Mouse (Mus musculus) neural tube, embryonic 13.5 days (tissue): ENCODE measurements at regions not wholly inside any gene's neighbourhood (a gene's known extent, or its start where the extent isn't known, plus 50 kb on each side); places are given as distances from the start of the nearest gene placed in this dataset.

Experiments used
- ATAC-seq: fragments of 200-750 bp; cut with Nextera tagmentation; 2 replicates; pipeline ENCODE4 v1.8.0; 2017; ENCODE audit warnings: low read depth, mild to moderate bottlenecking, moderate TSS enrichment, moderate library complexity
- H3K27ac ChIP-seq: fragments of 300-500 bp; sonication (generic); replicated peaks from 2 replicates; pipeline ENCODE4 v1.5.1; 2015; ENCODE audit warnings: moderate library complexity, mild to moderate bottlenecking, inconsistent platforms
- H3K27me3 ChIP-seq: fragments of 300-500 bp; sonication (generic); 2 replicates; pipeline ENCODE4 v1.6.1; 2015; ENCODE audit warnings: mild to moderate bottlenecking, inconsistent platforms
- H3K36me3 ChIP-seq: fragments of 300-500 bp; sonication (generic); 2 replicates; pipeline ENCODE4 v1.6.1; 2015; ENCODE audit warnings: mild to moderate bottlenecking, inconsistent platforms
- H3K4me1 ChIP-seq: fragments of 300-500 bp; sonication (generic); replicated peaks from 2 replicates; pipeline ENCODE4 v1.6.1; 2015; ENCODE audit warnings: inconsistent platforms
- H3K4me2 ChIP-seq: fragments of 300-500 bp; sonication (generic); 2 replicates; pipeline ENCODE4 v1.6.1; 2015; ENCODE audit warnings: inconsistent platforms, mild to moderate bottlenecking, moderate library complexity
- H3K4me3 ChIP-seq: fragments of 300-500 bp; sonication (generic); 2 replicates; pipeline ENCODE4 v1.5.1; 2015; ENCODE audit warnings: mild to moderate bottlenecking, inconsistent platforms
- H3K9ac ChIP-seq: fragments of 300-500 bp; sonication (generic); 2 replicates; pipeline ENCODE4 v1.6.1; 2015; ENCODE audit warnings: moderate library complexity, mild to moderate bottlenecking, inconsistent platforms
- H3K9me3 ChIP-seq: fragments of 300-500 bp; sonication (generic); 2 replicates; pipeline ENCODE4 v1.6.1; 2016; ENCODE audit warnings: inconsistent platforms
- WGBS: fragments of 180-500 bp; shearing (Covaris S2); methylation state at CpG from one replicate; pipeline ENCODE4 v1.1.7; 2015; 5-methylcytosine and 5-hydroxymethylcytosine counted together

GRCm38 (mm10) chr11:39733434-39734076 is 961.4 kb downstream of the Mat2b start:
- ATAC-seq: no peak
- Histone ChIP-seq H3K9ac (no peak overlapping the region), H3K4me3 (no peak overlapping the region), H3K27me3 (no peaks in the 10 kb centered on the region), H3K36me3 (no peaks in the 10 kb centered on the region), H3K27ac (no peak overlapping the region), H3K9me3 (no peaks in the 10 kb centered on the region), H3K4me2 (no peak overlapping the region), H3K4me1 (no peaks in the 10 kb centered on the region)
- WGBS: 86% methylated on average over 15 of the region's 15 CpGs

GRCm38 (mm10) chr11:39723621-39724020 is 971.4 kb downstream of the Mat2b start:
- Histone ChIP-seq H3K9ac (no peak overlapping the region), H3K27me3 (no peaks in the 10 kb centered on the region), H3K9me3 (no peaks in the 10 kb centered on the region), H3K4me1 (no peaks in the 10 kb centered on the region), H3K4me3 (no peak overlapping the region), H3K4me2 (no peak overlapping the region), H3K36me3 (no peaks in the 10 kb centered on the region), H3K27ac (no peak overlapping the region)
- ATAC-seq: no peak

- no peak overlapping the region for H3K27ac ChIP-seq
- H3K4me3 ChIP-seq: no peak overlapping the region
- no peaks in the 10 kb centered on the region for H3K27me3 ChIP-seq
- no peak overlapping the region for H3K4me2 ChIP-seq
- 72% methylated on average over 2 of the region's 2 CpGs for WGBS
- H3K36me3 ChIP-seq: no peaks in the 10 kb centered on the region
- no peaks in the 10 kb centered on the region for H3K4me1 ChIP-seq
- no peak for ATAC-seq
- H3K9me3 ChIP-seq: no peaks in the 10 kb centered on the region
- H3K9ac ChIP-seq: no peak overlapping the region
These were observed 1016.5 kb downstream of the Mat2b start for GRCm38 (mm10) chr11:39678521-39678920.

GRCm38 (mm10) chr11:39653595-39653994 is 1041.4 kb downstream of the Mat2b start:
- H3K9me3 ChIP-seq: no peaks in the 10 kb centered on the region
- ATAC-seq: peak; percentile 65
- no peaks in the 10 kb centered on the region for H3K27me3 ChIP-seq
- 34% methylated on average over 5 of the region's 5 CpGs for WGBS
- no peaks in the 10 kb centered on the region for H3K36me3 ChIP-seq
- no peak overlapping the region for H3K4me2 ChIP-seq
- H3K4me1 ChIP-seq: peaks cover 6% of the 10 kb centered on the region
- no peak overlapping the region for H3K4me3 ChIP-seq
- H3K9ac ChIP-seq: no peak overlapping the region
- 0 out of 2 replicates have a peak overlapping the region, but pooled peaks have one; percentile 18 for H3K27ac ChIP-seq

GRCm38 (mm10) chr11:39619356-39619755 is 1075.6 kb downstream of the Mat2b start:
- ATAC-seq: no peak
- no peak overlapping the region for H3K4me3 ChIP-seq
- H3K9ac ChIP-seq: no peak overlapping the region
- H3K27ac ChIP-seq: no peak overlapping the region
- 94% methylated on average over 1 of the region's 1 CpGs for WGBS
- H3K4me2 ChIP-seq: no peak overlapping the region
- H3K4me1 ChIP-seq: no peaks in the 10 kb centered on the region
- H3K9me3 ChIP-seq: no peaks in the 10 kb centered on the region
- no peaks in the 10 kb centered on the region for H3K36me3 ChIP-seq
- no peaks in the 10 kb centered on the region for H3K27me3 ChIP-seq

GRCm38 (mm10) chr11:39615843-39616242 is 1079.2 kb downstream of the Mat2b start:
- H3K36me3 ChIP-seq: no peaks in the 10 kb centered on the region
- no peaks in the 10 kb centered on the region for H3K9me3 ChIP-seq
- WGBS: 76% methylated on average over 3 of the region's 3 CpGs
- no peak overlapping the region for H3K4me3 ChIP-seq
- no peak for ATAC-seq
- H3K4me1 ChIP-seq: no peaks in the 10 kb centered on the region
- H3K27me3 ChIP-seq: no peaks in the 10 kb centered on the region
- no peak overlapping the region for H3K4me2 ChIP-seq
- H3K9ac ChIP-seq: no peak overlapping the region
- H3K27ac ChIP-seq: no peak overlapping the region

- no peak overlapping the region for H3K27ac ChIP-seq
These were observed 1098.5 kb downstream of the Mat2b start for GRCm38 (mm10) chr11:39596479-39596878.

GRCm38 (mm10) chr11:39588641-39589385 is 1106.2 kb downstream of the Mat2b start:
- H3K27me3 ChIP-seq: no peaks in the 10 kb centered on the region
- H3K4me2 ChIP-seq: peak overlapping the region; percentile 49
- H3K9me3 ChIP-seq: no peaks in the 10 kb centered on the region
- peak overlapping the region; percentile 18 for H3K4me3 ChIP-seq
- H3K36me3 ChIP-seq: no peaks in the 10 kb centered on the region
- peak; percentile 71 for ATAC-seq
- peak overlapping the region; percentile 54 for H3K9ac ChIP-seq
- H3K4me1 ChIP-seq: peaks cover 12% of the 10 kb centered on the region
- peak overlapping the region; percentile 49 for H3K27ac ChIP-seq
- 12% methylated on average over 15 of the region's 15 CpGs for WGBS

More at GRCm38 (mm10) chr11:39596479-39596878, 1098.5 kb downstream of the Mat2b start:
- H3K4me1 ChIP-seq: peaks cover 22% of the 10 kb centered on the region
- H3K36me3 ChIP-seq: no peaks in the 10 kb centered on the region
- no peaks in the 10 kb centered on the region for H3K9me3 ChIP-seq
- H3K4me3 ChIP-seq: no peak overlapping the region
- 12% methylated on average over 4 of the region's 4 CpGs for WGBS
- no peaks in the 10 kb centered on the region for H3K27me3 ChIP-seq
- H3K9ac ChIP-seq: no peak overlapping the region
- H3K4me2 ChIP-seq: no peak overlapping the region
- ATAC-seq: no peak; the same call in 1 of the 2 replicates

GRCm38 (mm10) chr11:39558287-39558686 is 1136.7 kb downstream of the Mat2b start:
- no peak overlapping the region for H3K9ac ChIP-seq
- no peaks in the 10 kb centered on the region for H3K27me3 ChIP-seq
- ATAC-seq: peak; percentile 74; the same call in 1 of the 2 replicates
- H3K9me3 ChIP-seq: no peaks in the 10 kb centered on the region
- H3K4me3 ChIP-seq: no peak overlapping the region
- no peaks in the 10 kb centered on the region for H3K36me3 ChIP-seq
- 16% methylated on average over 3 of the region's 3 CpGs for WGBS
- no peaks in the 10 kb centered on the region; the same call in 1 of the 2 replicates for H3K4me1 ChIP-seq
- H3K4me2 ChIP-seq: no peak overlapping the region
- no peak overlapping the region for H3K27ac ChIP-seq

- Histone ChIP-seq H3K4me1 (no peaks in the 10 kb centered on the region), H3K27me3 (no peaks in the 10 kb centered on the region), H3K9ac (no peak overlapping the region), H3K36me3 (no peaks in the 10 kb centered on the region), H3K9me3 (no peaks in the 10 kb centered on the region), H3K4me3 (no peak overlapping the region), H3K27ac (no peak overlapping the region), H3K4me2 (no peak overlapping the region)
- WGBS: 56% methylated on average over 3 of the region's 3 CpGs
- no peak for ATAC-seq
These were observed 1144.9 kb downstream of the Mat2b start for GRCm38 (mm10) chr11:39550066-39550465.

- WGBS: 39% methylated on average over 7 of the region's 7 CpGs
- H3K27ac ChIP-seq: no peak overlapping the region
These were observed 1169.9 kb downstream of the Mat2b start for GRCm38 (mm10) chr11:39524866-39525649.

GRCm38 (mm10) chr11:39495253-39495652 is 1199.8 kb downstream of the Mat2b start:
- WGBS: 29% methylated on average over 4 of the region's 4 CpGs
- Histone ChIP-seq H3K9ac (no peak overlapping the region), H3K27me3 (no peaks in the 10 kb centered on the region), H3K4me1 (peaks cover 4% of the 10 kb centered on the region; the same call in 1 of the 2 replicates), H3K9me3 (no peaks in the 10 kb centered on the region), H3K36me3 (no peaks in the 10 kb centered on the region), H3K27ac (no peak overlapping the region), H3K4me2 (no peak overlapping the region), H3K4me3 (no peak overlapping the region)
- peak; percentile 77 for ATAC-seq

More at GRCm38 (mm10) chr11:39524866-39525649, 1169.9 kb downstream of the Mat2b start:
- Histone ChIP-seq H3K9me3 (no peaks in the 10 kb centered on the region), H3K4me2 (no peak overlapping the region), H3K9ac (no peak overlapping the region), H3K4me1 (no peaks in the 10 kb centered on the region), H3K4me3 (no peak overlapping the region), H3K27me3 (no peaks in the 10 kb centered on the region), H3K36me3 (no peaks in the 10 kb centered on the region)
- no peak for ATAC-seq
